Mouse (Mus musculus) cerebellum, adult 2 months (tissue): ENCODE measurements around the gene Ccdc12.

Experiments used
- CTCF ChIP-seq: fragments of 200-500 bp; IDR thresholded peaks from 2 replicates; pipeline ENCODE4 v1.5.1; 2011; ENCODE audit warnings: low read depth, mild to moderate bottlenecking, control low read depth, low read length, moderate library complexity, borderline replicate concordance; ENCODE audit not compliant: insufficient read depth
- POLR2A ChIP-seq: fragments of 200-500 bp; IDR thresholded peaks from 2 replicates; pipeline ENCODE4 v1.6.1; 2011; ENCODE audit warnings: low read length, control low read depth, borderline replicate concordance; ENCODE audit not compliant: insufficient read depth

DNA sequence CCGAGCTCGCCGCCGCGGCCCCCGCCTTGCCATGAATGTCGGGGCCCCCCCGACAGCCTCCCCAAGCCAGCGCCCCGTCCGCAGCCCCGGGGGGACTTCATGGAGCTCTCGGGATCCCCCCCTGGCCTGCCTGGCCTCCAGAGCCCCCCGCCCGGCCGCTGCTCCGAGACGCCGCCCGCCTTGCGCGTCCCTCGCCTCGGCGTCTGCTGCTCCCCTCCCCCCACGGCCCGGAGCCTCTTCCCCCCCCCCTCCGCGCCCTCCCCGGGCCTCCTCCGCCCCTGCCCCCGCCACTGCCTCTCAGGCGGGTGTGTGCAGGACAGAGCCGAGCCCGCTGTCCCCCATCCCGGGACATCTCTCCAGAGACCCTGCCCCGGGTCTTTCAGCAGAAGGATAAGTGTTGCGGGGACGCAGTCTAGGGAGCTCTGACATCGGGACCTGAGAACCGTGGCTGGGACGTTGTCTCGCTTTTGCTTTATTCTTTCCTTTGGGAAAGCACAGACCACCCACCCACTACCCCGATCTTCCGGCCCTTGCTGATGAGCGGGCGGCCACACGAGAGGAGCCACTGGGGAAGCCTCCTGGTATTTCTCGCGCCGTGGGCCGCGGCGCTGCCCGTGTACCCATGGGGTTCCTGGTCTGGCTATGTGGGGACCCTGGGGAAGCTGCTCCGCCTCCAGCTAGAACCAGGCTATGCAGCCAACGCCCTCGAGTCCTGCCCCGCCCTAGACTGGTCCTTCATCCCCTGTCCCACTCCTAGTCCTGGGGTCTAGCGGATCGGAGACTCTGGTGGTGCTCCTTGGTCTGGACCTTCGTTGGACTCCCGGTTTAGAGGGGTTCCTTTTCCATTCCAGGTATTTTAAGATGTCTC is 87.4 kb downstream of the Ccdc12 start:
- TF ChIP-seq CTCF: no peak
- TF ChIP-seq POLR2A: no peak
